Mouse (Mus musculus) C2C12 (cell line): ENCODE data around the gene Capg. TPM values are rescaled to one million over a fixed set of nuclear protein-coding genes. Genes with fewer than 3 reads are reported as not detected.

Experiments
- H3K27me3 ChIP-seq: one replicate; pipeline ENCODE4 v1.6.1; 2011; ENCODE audit not compliant: control insufficient read depth, insufficient read depth, insufficient read length
- H3K36me3 ChIP-seq: one replicate; pipeline ENCODE4 v1.6.1; 2011; ENCODE audit not compliant: control insufficient read depth, insufficient read depth
- H3K4me3 ChIP-seq: one replicate; pipeline ENCODE4 v1.5.1; 2011; ENCODE audit warnings: mild to moderate bottlenecking, control low read depth; ENCODE audit not compliant: poor library complexity, insufficient read depth, severe bottlenecking
- H3K79me2 ChIP-seq: one replicate; pipeline ENCODE4 v1.6.1; 2011; ENCODE audit not compliant: control insufficient read depth, insufficient read depth
- H3K79me3 ChIP-seq: one replicate; pipeline ENCODE4 v1.6.1; 2011; ENCODE audit warnings: low read depth, control low read depth
- H3ac ChIP-seq: one replicate; pipeline ENCODE3; 2011; ENCODE audit warnings: low read depth; ENCODE audit not compliant: control insufficient read depth, insufficient read length
- CEBPB ChIP-seq: IDR thresholded peaks from one replicate; pipeline ENCODE4 v1.6.1; 2011; ENCODE audit warnings: low read depth, mild to moderate bottlenecking, control low read depth, moderate library complexity
- CTCF ChIP-seq: IDR thresholded peaks from one replicate; pipeline ENCODE4 v1.5.1; 2011; ENCODE audit not compliant: control insufficient read depth, insufficient read depth, insufficient read length
- FOSL1 ChIP-seq: IDR thresholded peaks from one replicate; pipeline ENCODE4 v1.8.0; 2011; ENCODE audit warnings: mild to moderate bottlenecking, low read length; ENCODE audit not compliant: poor library complexity, insufficient read depth, severe bottlenecking
- MAX ChIP-seq: IDR thresholded peaks from one replicate; pipeline ENCODE4 v1.6.1; 2011; ENCODE audit warnings: mild to moderate bottlenecking, control low read depth
- MYOD1 ChIP-seq: IDR thresholded peaks from one replicate; pipeline ENCODE4 v1.6.1; 2011; ENCODE audit warnings: low read depth; ENCODE audit not compliant: control insufficient read depth, insufficient read length
- MYOG ChIP-seq: IDR thresholded peaks from one replicate; pipeline ENCODE4 v1.6.1; 2011; ENCODE audit not compliant: control insufficient read depth, insufficient read length; ENCODE audit errors: extremely low read depth
- USF1 ChIP-seq: IDR thresholded peaks from one replicate; pipeline ENCODE4 v1.6.1; 2011; ENCODE audit warnings: low read depth, mild to moderate bottlenecking, control low read depth, moderate library complexity
- polyA plus RNA-seq: library from polyadenylated mRNA; unstranded; fragments of >200 nt; fragmentation: generic; extraction: Trizol; gene quantifications from one replicate; pipeline ENCODE4 v1.2.1, GENCODE M21; 2012; ENCODE audit warnings: missing spikeins

Gene Capg
- polyA plus RNA-seq, 1 experiment: 487 TPM

DNA sequence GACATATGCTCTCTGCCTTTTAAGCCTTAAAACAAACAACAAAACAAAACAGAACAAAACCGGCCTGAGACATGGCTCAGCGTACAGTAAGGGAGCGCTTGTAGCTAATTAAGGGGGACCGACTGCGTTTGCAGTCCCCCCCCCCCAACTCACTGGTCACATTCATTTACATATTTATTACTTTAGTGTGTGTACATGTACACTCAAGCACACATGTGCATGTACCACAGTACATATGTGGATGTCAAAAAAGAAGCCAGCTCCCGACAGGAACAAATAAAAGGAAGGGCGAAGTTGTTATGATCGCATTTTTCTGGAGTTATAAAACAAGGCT, 8.9 kb downstream of the Capg start:
- Histone ChIP-seq H3K4me3 (peak overlapping the region; percentile 18), H3ac (peak overlapping the region; percentile 47), H3K36me3 (peaks cover 17% of the 10 kb centered on the region), H3K27me3 (no peaks in the 10 kb centered on the region), H3K79me2 (peaks cover 62% of the 10 kb centered on the region), H3K79me3 (peaks cover 31% of the 10 kb centered on the region)
- TF ChIP-seq MYOG: no peak
- TF ChIP-seq CTCF: no peak
- TF ChIP-seq CEBPB: no peak
- TF ChIP-seq FOSL1: no peak
- TF ChIP-seq MYOD1: no peak
- no peak for TF ChIP-seq MAX

DNA sequence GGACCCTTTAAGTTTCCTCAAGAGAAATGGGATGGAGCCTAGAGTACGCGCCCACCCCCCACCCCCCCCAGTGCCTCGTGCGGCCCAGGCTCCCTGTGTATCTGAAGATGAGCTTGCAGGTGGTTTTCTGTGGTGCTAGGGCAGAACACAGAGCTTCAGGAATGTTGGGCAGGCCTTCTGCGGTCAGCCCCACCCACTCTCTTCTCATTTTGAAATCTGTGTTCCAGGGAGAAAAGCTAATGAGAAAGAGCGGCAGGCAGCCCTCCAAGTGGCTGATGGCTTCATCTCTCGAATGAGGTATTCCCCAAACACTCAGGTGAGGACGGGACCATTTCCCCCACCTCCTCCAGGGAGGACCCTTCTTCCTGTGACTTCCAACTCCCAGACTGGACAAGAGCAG, 16.6 kb downstream of the Capg start:
- no peaks in the 10 kb centered on the region for H3K27me3 ChIP-seq
- H3K36me3 ChIP-seq: peaks cover 58% of the 10 kb centered on the region
- TF ChIP-seq MAX (no peak), CTCF (no peak), CEBPB (no peak), USF1 (no peak), FOSL1 (no peak), MYOD1 (no peak), MYOG (no peak)
- peaks cover 1% of the 10 kb centered on the region for H3K79me3 ChIP-seq
- no peak overlapping the region for H3ac ChIP-seq
- H3K4me3 ChIP-seq: no peak overlapping the region
- no peaks in the 10 kb centered on the region for H3K79me2 ChIP-seq

DNA sequence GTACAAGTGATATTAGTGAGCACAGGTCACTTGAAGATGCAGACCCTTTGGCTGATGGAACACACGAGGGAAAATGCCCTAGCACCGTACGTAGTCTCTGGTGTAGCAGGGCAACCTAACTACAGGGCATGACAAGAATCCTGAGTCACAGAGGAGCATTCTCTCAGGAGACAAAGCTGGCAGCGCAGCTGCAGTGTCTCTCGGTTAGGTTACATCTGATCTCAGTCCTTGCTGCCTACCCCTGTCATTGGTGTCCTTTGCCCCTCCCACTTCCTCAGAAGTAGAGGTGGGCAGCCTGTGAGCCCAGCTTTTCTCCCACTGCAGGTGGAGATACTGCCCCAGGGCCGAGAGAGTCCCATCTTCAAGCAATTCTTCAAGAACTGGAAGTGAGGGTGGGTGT, 18.3 kb downstream of the Capg start:
- peaks cover 1% of the 10 kb centered on the region for H3K79me3 ChIP-seq
- peaks cover 53% of the 10 kb centered on the region for H3K36me3 ChIP-seq
- no peak overlapping the region for H3ac ChIP-seq
- no peak for TF ChIP-seq MYOD1
- no peaks in the 10 kb centered on the region for H3K79me2 ChIP-seq
- H3K4me3 ChIP-seq: no peak overlapping the region
- no peaks in the 10 kb centered on the region for H3K27me3 ChIP-seq

DNA sequence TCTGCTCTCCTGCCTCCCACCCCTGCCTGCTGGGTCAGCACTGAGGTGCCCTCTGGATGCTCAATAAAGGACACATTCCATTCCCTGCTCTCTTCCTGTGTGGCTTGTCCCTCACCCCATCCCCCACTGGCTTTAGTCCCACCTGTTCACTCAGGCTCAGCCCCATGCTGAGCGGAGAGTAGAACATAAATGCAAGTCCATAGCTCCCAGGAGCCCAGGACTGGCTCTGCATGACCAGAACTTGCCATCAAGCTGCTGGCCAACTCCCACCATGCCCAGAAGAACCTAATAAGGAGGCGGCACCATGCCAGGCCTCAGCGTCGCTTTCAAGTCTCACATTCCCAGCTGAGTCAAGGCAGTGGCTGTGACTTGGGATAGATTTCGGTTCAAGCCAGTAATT, 18.7 kb downstream of the Capg start:
- H3K79me2 ChIP-seq: no peaks in the 10 kb centered on the region
- H3K36me3 ChIP-seq: peaks cover 49% of the 10 kb centered on the region
- TF ChIP-seq MYOD1: no peak
- no peak for TF ChIP-seq CTCF
- no peak for TF ChIP-seq CEBPB
- no peak for TF ChIP-seq FOSL1
- TF ChIP-seq USF1: no peak
- TF ChIP-seq MAX: no peak
- TF ChIP-seq MYOG: no peak
- no peak overlapping the region for H3K4me3 ChIP-seq
- H3ac ChIP-seq: no peak overlapping the region
- H3K79me3 ChIP-seq: peaks cover 1% of the 10 kb centered on the region
- H3K27me3 ChIP-seq: no peaks in the 10 kb centered on the region

DNA sequence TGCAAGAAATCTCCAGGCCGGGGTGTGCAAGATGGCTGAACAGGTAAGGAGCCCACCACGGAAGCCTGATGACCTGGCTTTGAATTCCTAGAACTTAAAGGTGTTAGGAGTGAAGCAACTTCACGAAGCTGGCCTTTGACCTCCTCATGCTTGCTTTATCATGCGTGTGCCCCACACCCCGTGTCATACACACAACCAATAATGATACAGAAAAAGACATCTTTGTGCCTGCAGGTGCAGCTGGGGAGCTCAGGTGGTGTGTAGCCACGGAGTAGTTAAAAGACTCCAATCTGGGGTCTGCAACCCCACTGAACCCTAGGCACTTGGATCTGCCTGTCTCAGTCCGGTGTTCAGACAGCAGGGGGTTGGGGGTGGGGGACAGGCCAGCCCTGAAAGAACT, 21.3 kb downstream of the Capg start:
- H3K4me3 ChIP-seq: no peak overlapping the region
- no peaks in the 10 kb centered on the region for H3K79me3 ChIP-seq
- H3ac ChIP-seq: no peak overlapping the region
- no peak for TF ChIP-seq USF1
- no peak for TF ChIP-seq MAX
- TF ChIP-seq MYOD1: no peak
- no peak for TF ChIP-seq MYOG
- TF ChIP-seq CEBPB: no peak
- no peak for TF ChIP-seq FOSL1
- TF ChIP-seq CTCF: no peak
- no peaks in the 10 kb centered on the region for H3K79me2 ChIP-seq
- no peaks in the 10 kb centered on the region for H3K27me3 ChIP-seq
- peaks cover 27% of the 10 kb centered on the region for H3K36me3 ChIP-seq

DNA sequence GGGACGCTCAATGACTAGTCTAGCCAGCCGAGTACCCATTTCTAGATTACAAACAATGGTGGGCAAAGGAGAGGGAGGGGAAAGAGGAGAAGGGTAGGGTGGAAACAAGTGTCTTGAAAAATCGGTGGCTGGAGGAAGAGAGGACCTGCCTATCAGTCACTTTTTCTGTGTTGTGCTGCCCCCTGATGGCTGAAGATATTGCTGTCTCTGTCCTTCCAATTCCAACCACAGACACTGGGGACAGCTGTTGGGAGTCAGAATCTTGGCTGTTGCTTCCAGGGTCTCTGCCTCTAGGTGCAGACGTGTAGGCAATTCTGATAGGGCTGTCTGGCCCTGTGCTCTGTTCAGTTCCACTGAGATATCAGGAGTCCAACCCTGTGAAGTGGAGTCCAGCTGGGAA, 21.9 kb downstream of the Capg start:
- Histone ChIP-seq H3K79me2 (no peaks in the 10 kb centered on the region), H3ac (no peak overlapping the region), H3K79me3 (no peaks in the 10 kb centered on the region), H3K36me3 (peaks cover 21% of the 10 kb centered on the region), H3K4me3 (no peak overlapping the region), H3K27me3 (no peaks in the 10 kb centered on the region)
- TF ChIP-seq MAX: no peak
- no peak for TF ChIP-seq MYOG
- TF ChIP-seq CTCF: peak; percentile 66

DNA sequence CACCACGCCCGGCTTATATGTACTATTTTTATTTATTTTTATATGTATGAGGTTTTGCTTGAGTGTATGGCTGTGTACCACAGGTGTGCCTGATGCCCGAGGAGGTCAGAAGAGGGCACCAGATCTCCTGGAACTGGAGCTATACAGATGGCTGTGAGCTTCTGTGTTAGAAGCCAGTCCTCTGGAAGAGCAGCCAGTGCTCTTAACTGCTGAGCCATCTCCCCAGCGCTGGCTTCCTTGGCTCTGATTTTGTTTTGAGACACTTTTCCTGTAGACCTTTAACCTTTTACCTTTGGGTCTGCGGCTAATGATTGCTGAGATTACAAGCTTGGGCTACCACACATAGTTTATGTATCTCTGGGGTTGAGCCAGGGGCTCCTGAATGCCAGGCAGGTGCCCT, 23.3 kb downstream of the Capg start:
- Histone ChIP-seq H3K79me3 (no peaks in the 10 kb centered on the region), H3K79me2 (no peaks in the 10 kb centered on the region), H3K4me3 (no peak overlapping the region), H3K27me3 (no peaks in the 10 kb centered on the region), H3ac (no peak overlapping the region), H3K36me3 (peaks cover 9% of the 10 kb centered on the region)
- TF ChIP-seq MYOD1 (no peak), USF1 (no peak), CEBPB (no peak), MAX (no peak), MYOG (no peak), CTCF (no peak)
